Comparison of ENCODE assay signal across 9 mouse cellular contexts in genomic region chr6:30547274-30547645, GRCm38 (mm10). TPM values are rescaled to one million over a fixed set of nuclear protein-coding genes. Genes with fewer than 3 reads are reported as not detected.
DNase-seq lines count a peak whose midpoint lies in the region; ATAC-seq and TF ChIP-seq lines count a peak whose summit lies in the region.
"Had no signal": no experiment of that assay in that cellular context is flagged by ENCODE, and none has a peak within 500 bp of the region (broad histone marks: within the 10 kb centered on the region; RNA-seq: fewer than 3 reads in every experiment).

No protein-coding gene starts in this region.

- H3K27me3 ChIP-seq in thymus, adult 2 months (ENCODE audit: control insufficient read depth, insufficient read depth, low read length), result no peaks in the 10 kb centered on the region
- H3K27me3 ChIP-seq in hindbrain, embryonic 13.5 days, result no peaks in the 10 kb centered on the region

- no peak for TF ChIP-seq POLR2A in thymus, adult 2 months (IDR thresholded peaks at IDR 0.05; ENCODE audit: control insufficient read depth, extremely low read depth, insufficient read depth, low read length, poor library complexity)

- no peak for TF ChIP-seq CTCF in thymus, adult 2 months (IDR thresholded peaks at IDR 0.05; ENCODE audit: borderline replicate concordance, control insufficient read depth, extremely low read depth, insufficient read depth, low read length, poor library complexity)

- H3K36me3 ChIP-seq in thymus, adult 2 months (ENCODE audit: control insufficient read depth, insufficient read depth, low read length), result no peaks in the 10 kb centered on the region
- H3K36me3 ChIP-seq in hindbrain, embryonic 13.5 days, result no peaks in the 10 kb centered on the region

- 6% methylated on average over 11 of the region's 17 CpGs for whole genome bisulfite sequencing in thymus, adult 2 months
- under 1% methylated on average over 14 of the region's 17 CpGs for WGBS in hindbrain, embryonic 13.5 days

- H3K9ac ChIP-seq in hindbrain, embryonic 13.5 days, result peak overlapping the region; percentile 69

- H3K4me1 ChIP-seq in thymus, adult 2 months (replicated peaks; ENCODE audit: control insufficient read depth, insufficient read depth, low read length), result no peaks in the 10 kb centered on the region; the same call in 1 of the 2 replicates
- H3K4me1 ChIP-seq in hindbrain, embryonic 13.5 days (replicated peaks), result peaks cover 71% of the 10 kb centered on the region

- 0 out of 2 replicates have a peak, but pooled peaks have one; percentile 43 for ATAC-seq in hindbrain, embryonic 13.5 days (ENCODE audit: low FRiP score)
- no peak for ATAC-seq in megakaryocyte-erythroid progenitor cell, adult 5-6 weeks (replicated peaks; ENCODE audit: low FRiP score, low TSS enrichment, poor library complexity, severe bottlenecking)

- DNase-seq in adrenal gland, adult (ENCODE audit: inconsistent age in 2 of 2, low spot score in 1 of 2), result peak; percentile 42 to 65
- DNase-seq in adrenal gland, postnatal 4 days (ENCODE audit: low spot score in 2 of 2), result no peak
- DNase-seq in thymus, adult 2 months, result no peak
- DNase-seq in thymus, postnatal 25 days, result no peak
- DNase-seq in lung, postnatal 10 days, result peak; percentile 43
- DNase-seq in layer of hippocampus, postnatal 14 days (ENCODE audit: low spot score in 2 of 2), result no peak

- no peaks in the 10 kb centered on the region for H3K9me3 ChIP-seq in hindbrain, embryonic 13.5 days

- no peak overlapping the region for H3K27ac ChIP-seq in thymus, adult 2 months (ENCODE audit: control insufficient read depth, insufficient read depth, low read length)
- peak overlapping the region; percentile 95 for H3K27ac ChIP-seq in hindbrain, embryonic 13.5 days

- peak overlapping the region; percentile 53 for H3K4me2 ChIP-seq in hindbrain, embryonic 13.5 days

- peak overlapping the region; percentile 0; the same call in 1 of the 2 replicates for H3K4me3 ChIP-seq in thymus, adult 2 months (ENCODE audit: control insufficient read depth, insufficient read depth, low read length)
- peak overlapping the region; percentile 25 for H3K4me3 ChIP-seq in hindbrain, embryonic 13.5 days

RNA-seq across cellular contexts. Expression of gene Cpa2, which starts 5.9 kb away (rescaled TPM):
- 100 to 1,000 TPM in 1 of 2 experiments, 1 to 10 TPM in 1; 2.1 to 257 TPM for total RNA-seq in adrenal gland, postnatal 4 days (2021)
- polyA plus RNA-seq in thymus, adult 2 months (2012; rRNA removed), result not detected in 2 replicates
- 6.9 and 8.7 TPM in 2 replicates for polyA plus RNA-seq in hindbrain, embryonic 13.5 days (2015; fragmentation: Nextera tagmentation; extraction: Ambion mirVana)
- total RNA-seq in megakaryocyte-erythroid progenitor cell, adult 5-6 weeks (2014; fragmentation: Nextera tagmentation), result not detected in 2 replicates
- total RNA-seq in megakaryocyte-erythroid progenitor cell, adult 5-6 weeks (2017), result not detected in 2 replicates
- 1 to 10 TPM; 1.2 to 2.0 TPM for total RNA-seq in layer of hippocampus, postnatal 14 days (2021)

RNA-seq across cellular contexts. Expression of gene Cpa4, which starts 20.9 kb away (rescaled TPM):
- total RNA-seq in adrenal gland, postnatal 4 days (2021), result 1 to 10 TPM; 2.9 to 3.2 TPM
- 0.11 and 0.17 TPM in 2 replicates for polyA plus RNA-seq in thymus, adult 2 months (2012; rRNA removed)
- polyA plus RNA-seq in hindbrain, embryonic 13.5 days (2015; fragmentation: Nextera tagmentation; extraction: Ambion mirVana), result 1.4 and 1.5 TPM in 2 replicates
- total RNA-seq in megakaryocyte-erythroid progenitor cell, adult 5-6 weeks (2014; fragmentation: Nextera tagmentation), result not detected in 2 replicates
- not detected in 2 replicates for total RNA-seq in megakaryocyte-erythroid progenitor cell, adult 5-6 weeks (2017)
- not detected for total RNA-seq in layer of hippocampus, postnatal 14 days (2021)
- total RNA-seq: hematopoietic stem cell, adult 5-6 weeks had no signal

RNA-seq across cellular contexts. Expression of gene Ssmem1, which starts 37.6 kb away (rescaled TPM):
- total RNA-seq in adrenal gland, postnatal 4 days (2021), result under 1 TPM; 0.45 to 0.59 TPM
- not detected in 2 replicates for polyA plus RNA-seq in thymus, adult 2 months (2012; rRNA removed)
- polyA plus RNA-seq in hindbrain, embryonic 13.5 days (2015; fragmentation: Nextera tagmentation; extraction: Ambion mirVana), result 0.12 and 0.39 TPM in 2 replicates
- total RNA-seq in megakaryocyte-erythroid progenitor cell, adult 5-6 weeks (2014; fragmentation: Nextera tagmentation), result not detected in 2 replicates
- not detected in 2 replicates for total RNA-seq in megakaryocyte-erythroid progenitor cell, adult 5-6 weeks (2017)
- under 1 TPM; 0.81 TPM for total RNA-seq in layer of hippocampus, postnatal 14 days (2021)
- total RNA-seq: hematopoietic stem cell, adult 5-6 weeks had no signal

RNA-seq across cellular contexts. Expression of gene Tmem209, which starts 37.7 kb away (rescaled TPM):
- total RNA-seq in adrenal gland, postnatal 4 days (2021), result 10 to 100 TPM; 36.1 to 36.9 TPM
- 79.5 and 80.2 TPM in 2 replicates for polyA plus RNA-seq in thymus, adult 2 months (2012; rRNA removed)
- 29.5 and 33.4 TPM in 2 replicates for polyA plus RNA-seq in hindbrain, embryonic 13.5 days (2015; fragmentation: Nextera tagmentation; extraction: Ambion mirVana)
- total RNA-seq in megakaryocyte-erythroid progenitor cell, adult 5-6 weeks (2014; fragmentation: Nextera tagmentation), result 51.7 and 62.6 TPM in 2 replicates
- 35.8 and 46.2 TPM in 2 replicates for total RNA-seq in megakaryocyte-erythroid progenitor cell, adult 5-6 weeks (2017)
- 10 to 100 TPM; 17.3 to 18.0 TPM for total RNA-seq in layer of hippocampus, postnatal 14 days (2021)

Comparison
In these comparisons a context has a peak if more than half of its experiments do, and no peak if none do; other contexts are left out.
1. DNase-seq: peak in adrenal gland, adult (2 of 2) and lung, postnatal 10 days (single experiment); none in adrenal gland, postnatal 4 days (0 of 2), thymus, adult 2 months (single experiment), thymus, postnatal 25 days (single experiment) and layer of hippocampus, postnatal 14 days (0 of 2).